8 mouse cellular contexts compared by ENCODE assay signal in genomic region chr10:128921883-128922821, GRCm38 (mm10). TPM values are rescaled to one million over a fixed set of nuclear protein-coding genes. Genes with fewer than 3 reads are reported as not detected.
A peak's percentile ranks its signal among the peaks of the same experiment; 100 is the strongest.
DNase-seq lines count a peak whose midpoint lies in the region; ATAC-seq and TF ChIP-seq lines count a peak whose summit lies in the region.

No protein-coding gene starts in this region.

- peak overlapping the region; percentile 91 for H3K9ac ChIP-seq in heart, embryonic 13.5 days
- peak overlapping the region; percentile 50 for H3K9ac ChIP-seq in ES-Bruce4 (ENCODE audit: low read depth, poor library complexity, severe bottlenecking)
- H3K9ac ChIP-seq in embryonic facial prominence, embryonic 13.5 days = peak overlapping the region; percentile 81
- H3K9ac ChIP-seq in intestine, postnatal 0 days (ENCODE audit: low read depth, low read length) = peak overlapping the region; percentile 86

- peak overlapping the region; percentile 91 for H3K4me3 ChIP-seq in heart, embryonic 13.5 days
- H3K4me3 ChIP-seq in ES-Bruce4 (ENCODE audit: low read depth, low read length) = peak overlapping the region; percentile 39
- peak overlapping the region; percentile 85 for H3K4me3 ChIP-seq in embryonic facial prominence, embryonic 13.5 days
- H3K4me3 ChIP-seq in intestine, postnatal 0 days (ENCODE audit: low read depth, low read length) = peak overlapping the region; percentile 76
- no peak overlapping the region for H3K4me3 ChIP-seq in olfactory bulb, adult 2 months (ENCODE audit: insufficient read depth, low read depth, low read length)

- TF ChIP-seq CTCF in ES-Bruce4 (IDR thresholded peaks at IDR 0.05; ENCODE audit: low read depth, low read length) = no peak
- no peak for TF ChIP-seq CTCF in intestine, postnatal 0 days (IDR thresholded peaks at IDR 0.05; ENCODE audit: low read depth)
- TF ChIP-seq CTCF in olfactory bulb, adult 2 months (IDR thresholded peaks at IDR 0.05; ENCODE audit: insufficient read depth, low read depth, low read length) = no peak

- no peaks in the 10 kb centered on the region for H3K9me3 ChIP-seq in heart, embryonic 13.5 days
- H3K9me3 ChIP-seq in ES-Bruce4 (replicated peaks; ENCODE audit: control insufficient read depth, insufficient read depth, low read length, poor library complexity, severe bottlenecking) = no peaks in the 10 kb centered on the region
- H3K9me3 ChIP-seq in embryonic facial prominence, embryonic 13.5 days = no peaks in the 10 kb centered on the region
- H3K9me3 ChIP-seq in intestine, postnatal 0 days (ENCODE audit: control insufficient read depth) = no peaks in the 10 kb centered on the region

- DNase-seq in heart, postnatal 14 days = no peak
- DNase-seq in embryo, embryonic 11 days = no peak
- no peak for DNase-seq in layer of hippocampus, adult 9-10 months (ENCODE audit: low spot score)

- peak overlapping the region; percentile 95 for H3K27ac ChIP-seq in heart, embryonic 13.5 days (replicated peaks)
- no peak overlapping the region for H3K27ac ChIP-seq in ES-Bruce4 (ENCODE audit: insufficient read depth, low read length)
- H3K27ac ChIP-seq in embryonic facial prominence, embryonic 13.5 days = peak overlapping the region; percentile 91
- H3K27ac ChIP-seq in intestine, postnatal 0 days (ENCODE audit: low read depth, low read length) = no peak overlapping the region; the same call in 1 of the 2 replicates
- H3K27ac ChIP-seq in olfactory bulb, adult 2 months (ENCODE audit: insufficient read depth, low read depth, low read length) = 0 out of 2 replicates have a peak overlapping the region, but pooled peaks have one; percentile 34

- no peak for TF ChIP-seq EP300 in ES-Bruce4 (IDR thresholded peaks at IDR 0.05; ENCODE audit: insufficient read depth, low read depth, low read length)

- H3K4me2 ChIP-seq in heart, embryonic 13.5 days = peak overlapping the region; percentile 70
- H3K4me2 ChIP-seq in embryonic facial prominence, embryonic 13.5 days = peak overlapping the region; percentile 79
- H3K4me2 ChIP-seq in intestine, postnatal 0 days (replicated peaks; ENCODE audit: low read depth) = peak overlapping the region; percentile 94

- H3K36me3 ChIP-seq in heart, embryonic 13.5 days = peaks cover 22% of the 10 kb centered on the region
- H3K36me3 ChIP-seq in ES-Bruce4 (ENCODE audit: control insufficient read depth, insufficient read depth, low read length, poor library complexity, severe bottlenecking) = no peaks in the 10 kb centered on the region
- H3K36me3 ChIP-seq in embryonic facial prominence, embryonic 13.5 days = peaks cover 15% of the 10 kb centered on the region
- peaks cover 20% of the 10 kb centered on the region; the same call in 1 of the 2 replicates for H3K36me3 ChIP-seq in intestine, postnatal 0 days (ENCODE audit: control insufficient read depth, insufficient read depth)

- WGBS in heart, embryonic 13.5 days = 71% methylated on average over 16 of the region's 16 CpGs
- WGBS in embryonic facial prominence, embryonic 13.5 days = 76% methylated on average over 16 of the region's 16 CpGs
- 68% methylated on average over 16 of the region's 16 CpGs for WGBS in intestine, postnatal 0 days
- WGBS in olfactory bulb, adult 2 months = 57% methylated on average over 16 of the region's 16 CpGs

- intact Hi-C loops in heart, postnatal 14 days (cut with DNase I) = no loop called here

- H3K27me3 ChIP-seq in heart, embryonic 13.5 days (replicated peaks) = no peaks in the 10 kb centered on the region
- no peaks in the 10 kb centered on the region for H3K27me3 ChIP-seq in ES-Bruce4 (ENCODE audit: control insufficient read depth, insufficient read depth, low read length, poor library complexity, severe bottlenecking)
- no peaks in the 10 kb centered on the region for H3K27me3 ChIP-seq in embryonic facial prominence, embryonic 13.5 days
- H3K27me3 ChIP-seq in intestine, postnatal 0 days (replicated peaks; ENCODE audit: control insufficient read depth, insufficient read depth, low read length) = no peaks in the 10 kb centered on the region

- no peak for ATAC-seq in heart, embryonic 13.5 days (ENCODE audit: extremely low read depth, insufficient number of reproducible peaks, low FRiP score, low TSS enrichment)
- no peak for ATAC-seq in embryonic facial prominence, embryonic 13.5 days (ENCODE audit: insufficient number of reproducible peaks, insufficient read depth, low FRiP score, low TSS enrichment, low read depth)
- no peak for ATAC-seq in intestine, postnatal 0 days

- H3K4me1 ChIP-seq in heart, embryonic 13.5 days = peaks cover 49% of the 10 kb centered on the region
- peaks cover 3% of the 10 kb centered on the region for H3K4me1 ChIP-seq in ES-Bruce4 (ENCODE audit: control insufficient read depth, insufficient read depth, low read length)
- peaks cover 39% of the 10 kb centered on the region for H3K4me1 ChIP-seq in embryonic facial prominence, embryonic 13.5 days
- H3K4me1 ChIP-seq in intestine, postnatal 0 days (replicated peaks; ENCODE audit: control insufficient read depth, insufficient read depth, low read length) = peaks cover 21% of the 10 kb centered on the region
- H3K4me1 ChIP-seq in olfactory bulb, adult 2 months (ENCODE audit: control insufficient read depth, insufficient read depth, low read length) = peaks cover 24% of the 10 kb centered on the region

- no peak for TF ChIP-seq POLR2A in ES-Bruce4 (IDR thresholded peaks at IDR 0.05; ENCODE audit: insufficient read depth, low read length)
- TF ChIP-seq POLR2A in olfactory bulb, adult 2 months (IDR thresholded peaks at IDR 0.05; ENCODE audit: insufficient read depth, low read depth, low read length) = no peak

RNA-seq across cellular contexts. Expression of gene Rdh5, which starts 0.5 kb away (rescaled TPM):
- polyA plus RNA-seq in heart, embryonic 13.5 days (2015; fragmentation: Nextera tagmentation; extraction: Ambion mirVana) = 8.9 and 10.3 TPM in 2 replicates
- total RNA-seq in heart, postnatal 14 days (2021) = 1 to 10 TPM; 8.6 to 9.5 TPM
- 3.5 and 3.9 TPM in 2 replicates for polyA plus RNA-seq in ES-Bruce4 (2011; ENCODE audit: insufficient read depth, insufficient read length, low read depth, missing spikeins)
- polyA plus RNA-seq in embryonic facial prominence, embryonic 13.5 days (2015; fragmentation: Nextera tagmentation; extraction: Ambion mirVana) = 12.7 and 16.4 TPM in 2 replicates
- 12.4 and 13.0 TPM in 2 replicates for polyA plus RNA-seq in intestine, postnatal 0 days (2015; fragmentation: Nextera tagmentation; extraction: Ambion mirVana)
- polyA plus RNA-seq in olfactory bulb, adult 2 months (2012; ENCODE audit: insufficient read depth, insufficient read length, low replicate concordance, missing spikeins) = not detected in 2 replicates

RNA-seq across cellular contexts. Expression of gene Bloc1s1, which starts 1.7 kb away (rescaled TPM):
- 199 and 223 TPM in 2 replicates for polyA plus RNA-seq in heart, embryonic 13.5 days (2015; fragmentation: Nextera tagmentation; extraction: Ambion mirVana)
- 100 to 1,000 TPM; 177 to 183 TPM for total RNA-seq in heart, postnatal 14 days (2021)
- polyA plus RNA-seq in ES-Bruce4 (2011; ENCODE audit: insufficient read depth, insufficient read length, low read depth, missing spikeins) = 36.7 and 44.5 TPM in 2 replicates
- 206 and 216 TPM in 2 replicates for polyA plus RNA-seq in embryonic facial prominence, embryonic 13.5 days (2015; fragmentation: Nextera tagmentation; extraction: Ambion mirVana)
- polyA plus RNA-seq in intestine, postnatal 0 days (2015; fragmentation: Nextera tagmentation; extraction: Ambion mirVana) = 248 and 257 TPM in 2 replicates
- polyA plus RNA-seq in olfactory bulb, adult 2 months (2012; ENCODE audit: insufficient read depth, insufficient read length, low replicate concordance, missing spikeins) = not detected in 2 replicates

RNA-seq across cellular contexts. Expression of gene Itga7, which starts 11.5 kb away (rescaled TPM):
- 2.4 and 2.9 TPM in 2 replicates for polyA plus RNA-seq in heart, embryonic 13.5 days (2015; fragmentation: Nextera tagmentation; extraction: Ambion mirVana)
- total RNA-seq in heart, postnatal 14 days (2021) = 100 to 1,000 TPM; 163 to 167 TPM
- 1.6 and 3.2 TPM in 2 replicates for polyA plus RNA-seq in ES-Bruce4 (2011; ENCODE audit: insufficient read depth, insufficient read length, low read depth, missing spikeins)
- 1.2 and 2.0 TPM in 2 replicates for polyA plus RNA-seq in embryonic facial prominence, embryonic 13.5 days (2015; fragmentation: Nextera tagmentation; extraction: Ambion mirVana)
- polyA plus RNA-seq in intestine, postnatal 0 days (2015; fragmentation: Nextera tagmentation; extraction: Ambion mirVana) = 3.1 and 3.6 TPM in 2 replicates
- not detected in 2 replicates for polyA plus RNA-seq in olfactory bulb, adult 2 months (2012; ENCODE audit: insufficient read depth, insufficient read length, low replicate concordance, missing spikeins)

RNA-seq across cellular contexts. Expression of gene Cd63, which starts 21.4 kb away (rescaled TPM):
- polyA plus RNA-seq in heart, embryonic 13.5 days (2015; fragmentation: Nextera tagmentation; extraction: Ambion mirVana) = 370 and 426 TPM in 2 replicates
- total RNA-seq in heart, postnatal 14 days (2021) = 100 to 1,000 TPM; 127 to 131 TPM
- 116 and 130 TPM in 2 replicates for polyA plus RNA-seq in ES-Bruce4 (2011; ENCODE audit: insufficient read depth, insufficient read length, low read depth, missing spikeins)
- 663 and 674 TPM in 2 replicates for polyA plus RNA-seq in embryonic facial prominence, embryonic 13.5 days (2015; fragmentation: Nextera tagmentation; extraction: Ambion mirVana)
- polyA plus RNA-seq in intestine, postnatal 0 days (2015; fragmentation: Nextera tagmentation; extraction: Ambion mirVana) = 939 and 945 TPM in 2 replicates
- polyA plus RNA-seq in olfactory bulb, adult 2 months (2012; ENCODE audit: insufficient read depth, insufficient read length, low replicate concordance, missing spikeins) = not detected in 2 replicates

RNA-seq across cellular contexts. Expression of gene Gdf11, which starts 30.6 kb away (rescaled TPM):
- 2.8 and 3.6 TPM in 2 replicates for polyA plus RNA-seq in heart, embryonic 13.5 days (2015; fragmentation: Nextera tagmentation; extraction: Ambion mirVana)
- total RNA-seq in heart, postnatal 14 days (2021) = 1 to 10 TPM; 2.8 TPM
- polyA plus RNA-seq in ES-Bruce4 (2011; ENCODE audit: insufficient read depth, insufficient read length, low read depth, missing spikeins) = 2.8 and 3.0 TPM in 2 replicates
- polyA plus RNA-seq in embryonic facial prominence, embryonic 13.5 days (2015; fragmentation: Nextera tagmentation; extraction: Ambion mirVana) = 7.0 and 8.3 TPM in 2 replicates
- polyA plus RNA-seq in intestine, postnatal 0 days (2015; fragmentation: Nextera tagmentation; extraction: Ambion mirVana) = 0.99 and 1.6 TPM in 2 replicates
- polyA plus RNA-seq in olfactory bulb, adult 2 months (2012; ENCODE audit: insufficient read depth, insufficient read length, low replicate concordance, missing spikeins) = not detected in 2 replicates

Comparison
In these comparisons a context has a peak if more than half of its experiments do, and no peak if none do; other contexts are left out.
1. H3K27ac ChIP-seq: peak in heart, embryonic 13.5 days (single experiment), embryonic facial prominence, embryonic 13.5 days (single experiment) and olfactory bulb, adult 2 months (single experiment); none in ES-Bruce4 (single experiment) and intestine, postnatal 0 days (single experiment).
2. RNA of gene Bloc1s1, which starts 1.7 kb away (polyA plus RNA-seq): 248 to 257 TPM in intestine, postnatal 0 days, 206 to 216 TPM in embryonic facial prominence, embryonic 13.5 days, 199 to 223 TPM in heart, embryonic 13.5 days and 36.7 to 44.5 TPM in ES-Bruce4; not detected in olfactory bulb, adult 2 months; every median in the first group is over 10 times any median in the second.
3. Peak in every context shown above with its lines, with median percentiles within 50 percentile points of each other: H3K4me2 ChIP-seq and H3K9ac ChIP-seq.